8 mouse cellular contexts compared by ENCODE assay signal in the genomic region with DNA sequence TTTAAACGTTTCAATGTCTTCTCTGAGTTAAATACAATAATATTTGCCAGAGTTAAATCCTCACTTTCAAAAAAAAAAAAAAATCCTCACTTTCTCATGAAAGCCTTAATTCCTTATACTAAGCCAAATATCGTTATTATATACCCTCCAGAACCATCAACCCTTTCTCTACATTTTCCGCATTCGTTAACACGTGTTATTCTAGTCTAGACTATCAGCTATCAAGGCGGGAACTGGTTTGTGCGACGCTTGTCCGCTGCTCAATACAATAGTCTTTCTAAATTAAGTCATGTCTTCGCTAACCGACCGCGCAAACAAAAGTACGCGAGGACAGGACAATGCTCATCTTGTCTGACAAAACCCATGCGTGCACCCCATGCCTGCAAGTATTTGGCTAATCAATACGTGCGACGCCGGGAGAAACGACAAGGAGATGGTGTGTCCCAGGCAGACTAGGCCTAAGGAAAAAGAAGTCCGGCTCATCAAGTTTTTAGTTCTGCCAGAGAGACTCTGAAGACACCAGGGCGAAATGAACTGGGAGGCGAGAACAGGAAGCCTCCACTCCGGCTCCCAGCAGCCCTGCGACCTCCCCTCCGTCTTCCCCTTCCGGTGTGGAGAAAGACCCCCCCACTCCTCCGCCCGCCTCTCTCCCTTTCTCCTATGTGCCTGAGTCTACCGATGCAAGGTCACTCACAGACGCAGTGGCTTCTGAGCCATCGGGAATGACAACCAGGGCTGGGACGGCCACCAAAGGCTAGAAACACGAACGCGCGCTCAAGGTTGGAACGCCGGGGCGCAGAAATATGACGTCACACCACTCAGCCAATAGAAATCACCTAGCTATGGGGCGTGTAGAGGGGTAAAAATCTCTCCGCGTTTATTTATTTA. TPM values are rescaled to one million over a fixed set of nuclear protein-coding genes. Genes with fewer than 3 reads are reported as not detected.
DNase-seq lines count a peak whose midpoint lies in the region; ATAC-seq and TF ChIP-seq lines count a peak whose summit lies in the region.

Gene Cwf19l1 (minus strand): TSS at position 805 of the 888 bp plus-strand sequence.

- peak; percentile 69 for DNase-seq in Patski (ENCODE audit: low read depth, low spot score)
- peak; percentile 93 to 95 for DNase-seq in cerebellum, postnatal 14 days
- DNase-seq in frontal cortex, postnatal 14 days (ENCODE audit: low spot score in 2 of 2) = peak; percentile 83 to 85
- DNase-seq in layer of hippocampus, postnatal 25 days (ENCODE audit: extremely low spot score in 1 of 2, low spot score in 1 of 2) = peak; percentile 83 to 86
- DNase-seq in lung, postnatal 25 days (ENCODE audit: low spot score) = peak; percentile 88
- peak; percentile 95 for DNase-seq in retina, embryonic 14.5 days (ENCODE audit: low spot score)
- peak; percentile 89 for DNase-seq in thymus, postnatal 4 days

- under 1% methylated on average over 45 of the region's 45 CpGs for WGBS in hindbrain, embryonic 13.5 days

- H3K36me3 ChIP-seq in hindbrain, embryonic 13.5 days = peaks cover 43% of the 10 kb centered on the region

- H3K4me1 ChIP-seq in hindbrain, embryonic 13.5 days (replicated peaks) = peaks cover 9% of the 10 kb centered on the region

- ATAC-seq in Patski = peak; percentile 62
- ATAC-seq in hindbrain, embryonic 13.5 days (ENCODE audit: low FRiP score) = peak; percentile 92

- H3K4me2 ChIP-seq in hindbrain, embryonic 13.5 days = peak within 1 kb of the TSS; percentile 82

- peak within 1 kb of the TSS; percentile 72 for H3K9ac ChIP-seq in hindbrain, embryonic 13.5 days

- no peaks in the 10 kb centered on the region for H3K9me3 ChIP-seq in hindbrain, embryonic 13.5 days

- POLR2A ChIA-PET in Patski (lab: Charles Lee) = no interaction called here

- H3K27me3 ChIP-seq in Patski = no peaks in the 10 kb centered on the region
- no peaks in the 10 kb centered on the region for H3K27me3 ChIP-seq in hindbrain, embryonic 13.5 days

- peak within 1 kb of the TSS; percentile 58 for H3K4me3 ChIP-seq in hindbrain, embryonic 13.5 days

- H3K27ac ChIP-seq in hindbrain, embryonic 13.5 days = peak within 1 kb of the TSS; percentile 94

- in situ Hi-C loops in Patski (cut with MboI; ENCODE audit: low pct_unique_long_range_greater_than_20kb) = no loop called here

- CTCF ChIA-PET in Patski (lab: Charles Lee) = no interaction called here

- TF ChIP-seq CTCF in Patski (IDR thresholded peaks at IDR 0.05) = no peak

RNA-seq across cellular contexts. Expression of gene Cwf19l1, which starts in this region (rescaled TPM):
- polyA plus RNA-seq in Patski (2021) = 21.9 TPM
- 31.4 and 32.3 TPM in 2 replicates for polyA plus RNA-seq in hindbrain, embryonic 13.5 days (2015; fragmentation: Nextera tagmentation; extraction: Ambion mirVana)
- 10 to 100 TPM; 16.6 to 18.9 TPM for total RNA-seq in layer of hippocampus, postnatal 25 days (2021)

Comparison
In these comparisons a context has a peak if more than half of its experiments do, and no peak if none do; other contexts are left out.
1. Peak in every context shown above with its lines: DNase-seq, ATAC-seq, H3K4me3 ChIP-seq and H3K27ac ChIP-seq.